Mouse (Mus musculus) hindbrain, embryonic 16.5 days (tissue): Measurements from ENCODE around the gene Orc3. TPM values are rescaled to one million over a fixed set of nuclear protein-coding genes. Genes with fewer than 3 reads are reported as not detected.

Experiments
- polyA plus RNA-seq: library from polyadenylated mRNA; unstranded; fragments of >200 nt; fragmentation: Nextera tagmentation; extraction: Ambion mirVana; gene quantifications from 2 replicates; pipeline ENCODE4 v1.2.1, GENCODE M21; 2015

Gene Orc3
- polyA plus RNA-seq, 1 experiment from 2014 or later: 71.0 TPM

Other genes with a start within 250 kb of the Orc3 start
- gene Akirin2, start 64.0 kb downstream of the Orc3 start, polyA plus RNA-seq: 35.3 and 56.6 TPM in 2 replicates
- 47.4 and 49.4 TPM in 2 replicates for gene Rars2, start within 50 bp of the Orc3 start, polyA plus RNA-seq
- 47.3 and 51.9 TPM in 2 replicates for gene Slc35a1, start 72.5 kb upstream of the Orc3 start, polyA plus RNA-seq
- gene Cfap206, start 115.3 kb upstream of the Orc3 start, polyA plus RNA-seq: 2.9 and 4.0 TPM in 2 replicates
- not detected in 2 replicates for gene Gm136, start 141.3 kb upstream of the Orc3 start, polyA plus RNA-seq
- 45.8 and 49.8 TPM in 2 replicates for gene Smim8, start 163.5 kb upstream of the Orc3 start, polyA plus RNA-seq